Mouse (Mus musculus) stomach, postnatal 0 days (tissue): ENCODE measurements at regions not wholly inside any gene's neighbourhood (a gene's known extent, or its start where the extent isn't known, plus 50 kb on each side); places are given as distances from the start of the nearest gene placed in this dataset.

Experiments
- ATAC-seq: fragments of 200-750 bp; cut with Nextera tagmentation; 2 replicates; pipeline ENCODE4 v1.8.0; 2017; ENCODE audit not compliant: low FRiP score, low TSS enrichment
- DNase-seq: peaks from one replicate; pipeline ENCODE4 v3.0.0-alpha.2; 2016; ENCODE audit warnings: low spot score
- H3K27ac ChIP-seq: fragments of 300-500 bp; sonication (generic); replicated peaks from 2 replicates; pipeline ENCODE4 v1.5.1; 2014; ENCODE audit warnings: mild to moderate bottlenecking, control low read depth
- H3K27me3 ChIP-seq: fragments of 300-500 bp; sonication (generic); 2 replicates; pipeline ENCODE4 v1.6.1; 2014; ENCODE audit warnings: low read length; ENCODE audit not compliant: control insufficient read depth, insufficient read depth
- H3K36me3 ChIP-seq: fragments of 300-500 bp; sonication (generic); 2 replicates; pipeline ENCODE4 v1.6.1; 2014; ENCODE audit warnings: low read length, mixed read lengths; ENCODE audit not compliant: control insufficient read depth, insufficient read depth
- H3K4me1 ChIP-seq: fragments of 300-500 bp; sonication (generic); replicated peaks from 2 replicates; pipeline ENCODE4 v1.6.1; 2014; ENCODE audit warnings: antibody characterized with exemption; ENCODE audit not compliant: control insufficient read depth, insufficient read depth
- H3K4me2 ChIP-seq: fragments of 300-500 bp; sonication (generic); replicated peaks from 2 replicates; pipeline ENCODE4 v1.6.1; 2014; ENCODE audit warnings: low read depth, mild to moderate bottlenecking, control low read depth, moderate library complexity
- H3K4me3 ChIP-seq: fragments of 300-500 bp; sonication (generic); 2 replicates; pipeline ENCODE4 v1.5.1; 2014; ENCODE audit warnings: low read depth, low read length, control low read depth
- H3K9ac ChIP-seq: fragments of 300-500 bp; sonication (generic); 2 replicates; pipeline ENCODE4 v1.6.1; 2014; ENCODE audit warnings: mild to moderate bottlenecking, low read length, control low read depth, mixed read lengths
- H3K9me3 ChIP-seq: fragments of 300-500 bp; sonication (generic); 2 replicates; pipeline ENCODE4 v1.6.1; 2016; ENCODE audit warnings: low read length; ENCODE audit not compliant: control insufficient read depth
- CTCF ChIP-seq: IDR thresholded peaks from 2 replicates; pipeline ENCODE4 v1.5.1; 2016; ENCODE audit warnings: antibody characterized with exemption, low read depth, mild to moderate bottlenecking, moderate library complexity
- EP300 ChIP-seq: optimal IDR thresholded peaks from 2 replicates; pipeline ENCODE3; 2016; ENCODE audit warnings: antibody characterized with exemption
- WGBS: fragments of 180-500 bp; shearing (Covaris S2); extraction: QIAGEN DNeasy Blood & Tissue Kit; methylation state at CpG from one replicate; pipeline ENCODE4 v1.1.7; 2014; 5-methylcytosine and 5-hydroxymethylcytosine counted together

GRCm38 (mm10) chr3:156335033-156335793 lies 226.4 kb upstream of the Negr1 start:
- Histone ChIP-seq H3K27ac (no peak overlapping the region), H3K4me3 (no peak overlapping the region), H3K27me3 (no peaks in the 10 kb centered on the region), H3K4me2 (no peak overlapping the region), H3K9ac (no peak overlapping the region), H3K4me1 (no peaks in the 10 kb centered on the region), H3K9me3 (no peaks in the 10 kb centered on the region), H3K36me3 (no peaks in the 10 kb centered on the region)
- 66% methylated on average over 6 of the region's 6 CpGs for WGBS
- ATAC-seq (no peak), DNase-seq (no peak)
- no peak for TF ChIP-seq CTCF
- no peak for TF ChIP-seq EP300

- Histone ChIP-seq H3K4me3 (no peak overlapping the region), H3K27me3 (no peaks in the 10 kb centered on the region), H3K4me2 (no peak overlapping the region), H3K27ac (no peak overlapping the region), H3K9me3 (no peaks in the 10 kb centered on the region), H3K9ac (no peak overlapping the region), H3K4me1 (no peaks in the 10 kb centered on the region), H3K36me3 (no peaks in the 10 kb centered on the region)
- no peak for ATAC-seq
- 74% methylated on average over 1 of the region's 1 CpGs for WGBS
- DNase-seq, result no peak
- no peak for TF ChIP-seq CTCF
- no peak for TF ChIP-seq EP300
These were observed 220.1 kb upstream of the Negr1 start for GRCm38 (mm10) chr3:156341484-156341883.

- Histone ChIP-seq H3K36me3 (no peaks in the 10 kb centered on the region), H3K27ac (no peak overlapping the region), H3K4me2 (no peak overlapping the region), H3K9ac (no peak overlapping the region), H3K9me3 (no peaks in the 10 kb centered on the region), H3K27me3 (no peaks in the 10 kb centered on the region), H3K4me3 (no peak overlapping the region), H3K4me1 (no peaks in the 10 kb centered on the region)
- DNase-seq (no peak), ATAC-seq (no peak)
- TF ChIP-seq CTCF, result peak; percentile 36
- TF ChIP-seq EP300, result no peak
- 52% methylated on average over 4 of the region's 4 CpGs for WGBS
These were observed 209.9 kb upstream of the Negr1 start for GRCm38 (mm10) chr3:156351727-156352126.

- TF ChIP-seq CTCF (no peak), EP300 (no peak)
- Histone ChIP-seq H3K4me1 (no peaks in the 10 kb centered on the region), H3K4me2 (no peak overlapping the region), H3K27ac (no peak overlapping the region), H3K9ac (no peak overlapping the region), H3K27me3 (no peaks in the 10 kb centered on the region), H3K36me3 (no peaks in the 10 kb centered on the region), H3K4me3 (no peak overlapping the region), H3K9me3 (no peaks in the 10 kb centered on the region)
- WGBS, result 61% methylated on average over 3 of the region's 3 CpGs
- DNase-seq (no peak), ATAC-seq (no peak)
These were observed 208.2 kb upstream of the Negr1 start for GRCm38 (mm10) chr3:156353430-156353829.

GRCm38 (mm10) chr3:156353841-156354473 lies 207.6 kb upstream of the Negr1 start:
- ATAC-seq, result no peak
- Histone ChIP-seq H3K4me3 (no peak overlapping the region), H3K9ac (no peak overlapping the region), H3K4me1 (no peaks in the 10 kb centered on the region), H3K27ac (no peak overlapping the region), H3K4me2 (no peak overlapping the region), H3K27me3 (no peaks in the 10 kb centered on the region), H3K36me3 (no peaks in the 10 kb centered on the region), H3K9me3 (no peaks in the 10 kb centered on the region)
- TF ChIP-seq CTCF (no peak), EP300 (no peak)
- WGBS, result 75% methylated on average over 9 of the region's 9 CpGs
- DNase-seq, result no peak

- ATAC-seq, result no peak
- TF ChIP-seq CTCF (no peak), EP300 (no peak)
- 72% methylated on average over 3 of the region's 3 CpGs for WGBS
- H3K27me3 ChIP-seq, result no peaks in the 10 kb centered on the region
- H3K4me2 ChIP-seq, result no peak overlapping the region
- no peaks in the 10 kb centered on the region for H3K36me3 ChIP-seq
- no peak overlapping the region for H3K4me3 ChIP-seq
- no peak overlapping the region for H3K27ac ChIP-seq
- no peaks in the 10 kb centered on the region for H3K4me1 ChIP-seq
- DNase-seq, result no peak
- H3K9ac ChIP-seq, result no peak overlapping the region
- H3K9me3 ChIP-seq, result no peaks in the 10 kb centered on the region
These were observed 192.8 kb upstream of the Negr1 start for GRCm38 (mm10) chr3:156368669-156369343.
